Mouse (Mus musculus) olfactory bulb, adult 2 months (tissue): ENCODE results near the gene Rbfox3. TPM values are rescaled to one million over a fixed set of nuclear protein-coding genes. Genes with fewer than 3 reads are reported as not detected.

ENCODE experiments used
- H3K27ac ChIP-seq: fragments of 200-500 bp; 2 replicates; pipeline ENCODE4 v1.5.1; 2012; ENCODE audit warnings: low read depth, low read length; ENCODE audit not compliant: insufficient read depth
- H3K4me1 ChIP-seq: fragments of 200-500 bp; 2 replicates; pipeline ENCODE4 v1.6.1; 2012; ENCODE audit warnings: low read length; ENCODE audit not compliant: control insufficient read depth, insufficient read depth
- H3K4me3 ChIP-seq: fragments of 200-500 bp; 2 replicates; pipeline ENCODE4 v1.5.1; 2012; ENCODE audit warnings: mild to moderate bottlenecking, low read depth, low read length, moderate library complexity; ENCODE audit not compliant: insufficient read depth
- CTCF ChIP-seq: fragments of 200-500 bp; IDR thresholded peaks from 2 replicates; pipeline ENCODE4 v1.5.1; 2012; ENCODE audit warnings: low read depth, mild to moderate bottlenecking, low read length, moderate library complexity; ENCODE audit not compliant: insufficient read depth
- POLR2A ChIP-seq: fragments of 200-500 bp; IDR thresholded peaks from 2 replicates; pipeline ENCODE4 v1.6.1; 2012; ENCODE audit warnings: mild to moderate bottlenecking, low read depth, low read length, moderate library complexity; ENCODE audit not compliant: insufficient read depth
- WGBS: fragments of 180-500 bp; shearing (Covaris S2); methylation state at CpG from one replicate; pipeline ENCODE4 v1.1.7; 2018; 5-methylcytosine and 5-hydroxymethylcytosine counted together
- polyA plus RNA-seq: library from polyadenylated mRNA; stranded (reverse); fragments of >200 nt; gene quantifications from 2 replicates; pipeline ENCODE4 v1.2.4, GENCODE M21; 2012; ENCODE audit warnings: low replicate concordance; ENCODE audit not compliant: missing spikeins, insufficient read depth, insufficient read length

The Rbfox3 gene
- polyA plus RNA-seq, 1 experiment = not detected

DNA sequence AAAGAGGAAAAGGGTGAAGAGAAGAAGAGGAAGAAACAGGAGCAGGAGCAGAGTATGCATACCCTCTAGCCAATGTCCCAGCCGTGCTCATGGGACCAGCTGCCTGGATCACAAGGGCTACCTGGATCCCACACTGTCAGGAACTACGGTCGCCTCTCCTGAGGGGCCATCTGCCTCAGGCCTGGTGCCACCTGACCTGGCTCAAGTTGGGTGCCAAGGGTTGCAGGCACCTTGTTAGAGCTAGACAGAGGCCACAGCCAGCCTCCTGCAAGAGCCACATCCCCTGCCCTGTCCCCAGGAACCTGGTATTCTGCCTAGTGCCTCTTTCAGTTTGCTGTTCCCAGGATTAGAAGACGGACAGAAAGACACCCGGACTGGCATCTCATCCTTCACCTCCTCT is 347.5 kb downstream of the Rbfox3 start:
- Histone ChIP-seq H3K4me1 (peaks cover 59% of the 10 kb centered on the region), H3K4me3 (no peak overlapping the region), H3K27ac (no peak overlapping the region)
- TF ChIP-seq CTCF (no peak), POLR2A (no peak)
- WGBS = 90% methylated on average over 5 of the region's 5 CpGs

GRCm38 (mm10) chr11:118562847-118563246 is 348.6 kb downstream of the Rbfox3 start:
- WGBS = 75% methylated on average over 4 of the region's 4 CpGs
- peaks cover 59% of the 10 kb centered on the region for H3K4me1 ChIP-seq
- TF ChIP-seq POLR2A (no peak), CTCF (no peak)
- H3K4me3 ChIP-seq = no peak overlapping the region
- no peak overlapping the region for H3K27ac ChIP-seq

- TF ChIP-seq CTCF (no peak), POLR2A (no peak)
- H3K27ac ChIP-seq = no peak overlapping the region
- whole genome bisulfite sequencing = 47% methylated on average over 8 of the region's 8 CpGs
These were observed 353.2 kb downstream of the Rbfox3 start for GRCm38 (mm10) chr11:118558193-118558592.

DNA sequence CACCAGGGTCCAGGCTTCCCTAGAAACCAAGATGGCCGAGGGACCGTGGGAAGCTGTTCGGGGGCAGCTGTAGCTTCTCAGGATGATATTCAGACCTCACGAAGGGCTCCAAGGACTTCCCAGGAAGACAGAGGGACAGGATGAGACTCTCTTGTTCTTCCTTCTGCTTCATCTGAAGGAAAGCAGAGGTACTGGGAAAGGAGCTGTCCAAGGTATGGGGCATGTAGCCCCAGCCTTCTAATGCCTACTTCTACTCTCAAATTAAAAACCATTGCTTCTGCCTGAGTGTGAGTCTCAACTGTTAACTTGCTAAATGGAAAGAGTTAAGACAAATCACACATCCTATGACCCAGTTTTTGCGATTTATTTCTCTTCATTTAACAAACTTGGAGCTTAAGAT is 355.8 kb downstream of the Rbfox3 start:
- TF ChIP-seq CTCF (no peak), POLR2A (no peak)
- Histone ChIP-seq H3K4me1 (peaks cover 59% of the 10 kb centered on the region), H3K4me3 (no peak overlapping the region), H3K27ac (no peak overlapping the region)
- 75% methylated on average over 5 of the region's 5 CpGs for WGBS

More at GRCm38 (mm10) chr11:118558193-118558592, 353.2 kb downstream of the Rbfox3 start:
- Histone ChIP-seq H3K4me1 (peaks cover 50% of the 10 kb centered on the region), H3K4me3 (no peak overlapping the region)

GRCm38 (mm10) chr11:118554542-118554941 is 356.9 kb downstream of the Rbfox3 start:
- TF ChIP-seq POLR2A = no peak
- no peak for TF ChIP-seq CTCF
- WGBS = 28% methylated on average over 4 of the region's 4 CpGs
- Histone ChIP-seq H3K4me3 (no peak overlapping the region), H3K4me1 (peaks cover 66% of the 10 kb centered on the region), H3K27ac (no peak overlapping the region)

GRCm38 (mm10) chr11:118553926-118554325 is 357.5 kb downstream of the Rbfox3 start:
- peaks cover 69% of the 10 kb centered on the region for H3K4me1 ChIP-seq
- TF ChIP-seq CTCF (no peak), POLR2A (no peak)
- no peak overlapping the region for H3K27ac ChIP-seq
- 49% methylated on average over 4 of the region's 4 CpGs for WGBS
- no peak overlapping the region for H3K4me3 ChIP-seq

DNA sequence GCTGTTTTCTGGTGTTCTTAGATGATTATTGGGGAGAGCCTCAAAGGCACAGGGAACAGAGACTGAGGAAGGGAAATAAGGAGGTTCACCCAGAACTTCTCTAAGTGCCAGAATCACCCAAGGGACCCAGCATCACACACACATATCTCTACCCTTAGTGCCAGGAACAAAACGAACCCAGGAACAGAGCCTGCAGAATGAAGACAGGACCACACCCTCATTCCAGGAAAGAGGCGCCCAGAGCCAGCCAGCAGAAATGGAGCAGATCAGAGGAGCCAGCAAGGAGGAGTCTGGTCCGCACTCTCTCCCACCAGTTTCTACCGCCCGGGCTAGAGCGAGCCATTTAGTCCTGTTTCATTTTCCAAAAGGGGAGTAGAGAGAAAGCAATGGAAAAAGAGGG is 358.4 kb downstream of the Rbfox3 start:
- no peak for TF ChIP-seq CTCF
- no peak for TF ChIP-seq POLR2A
- WGBS = 36% methylated on average over 6 of the region's 6 CpGs
- Histone ChIP-seq H3K4me1 (peaks cover 66% of the 10 kb centered on the region), H3K4me3 (no peak overlapping the region), H3K27ac (no peak overlapping the region)

GRCm38 (mm10) chr11:118552478-118552877 is 358.9 kb downstream of the Rbfox3 start:
- WGBS = 53% methylated on average over 3 of the region's 4 CpGs
- H3K27ac ChIP-seq = no peak overlapping the region
- peaks cover 67% of the 10 kb centered on the region for H3K4me1 ChIP-seq
- no peak for TF ChIP-seq POLR2A
- TF ChIP-seq CTCF = no peak
- no peak overlapping the region for H3K4me3 ChIP-seq

GRCm38 (mm10) chr11:118551705-118552104 is 359.7 kb downstream of the Rbfox3 start:
- H3K27ac ChIP-seq = no peak overlapping the region
- no peak overlapping the region for H3K4me3 ChIP-seq
- peaks cover 68% of the 10 kb centered on the region for H3K4me1 ChIP-seq
- TF ChIP-seq POLR2A (no peak), CTCF (no peak)
- WGBS = 59% methylated on average over 3 of the region's 3 CpGs
